Mouse (Mus musculus) intestine, embryonic 14.5 days (tissue): ENCODE measurements around the gene Rab40b. TPM values are rescaled to one million over a fixed set of nuclear protein-coding genes. Genes with fewer than 3 reads are reported as not detected.
"Not testable (repeated sequence)": the region's sequence is repeated elsewhere in the genome, so short reads cannot be mapped to it uniquely, and the experiment has no call there.

ENCODE experiments used
- ATAC-seq: fragments of 200-750 bp; cut with Nextera tagmentation; replicated peaks from 2 replicates; pipeline ENCODE4 v1.8.0; 2017; ENCODE audit warnings: low read depth, moderate number of reproducible peaks, moderate TSS enrichment, moderate library complexity; ENCODE audit not compliant: low FRiP score, low TSS enrichment
- DNase-seq: peaks from one replicate; pipeline ENCODE4 v3.0.0-alpha.2; 2018; ENCODE audit warnings: low spot score
- H3K27ac ChIP-seq: fragments of 300-500 bp; sonication (generic); 2 replicates; pipeline ENCODE4 v1.5.1; 2014; ENCODE audit warnings: low read depth, mild to moderate bottlenecking, control low read depth
- H3K27me3 ChIP-seq: fragments of 300-500 bp; sonication (generic); replicated peaks from 2 replicates; pipeline ENCODE4 v1.6.1; 2014; ENCODE audit warnings: low read length, control low read depth; ENCODE audit not compliant: control insufficient read depth, insufficient read depth
- H3K36me3 ChIP-seq: fragments of 300-500 bp; sonication (generic); 2 replicates; pipeline ENCODE4 v1.6.1; 2014; ENCODE audit warnings: low read length, control low read depth; ENCODE audit not compliant: control insufficient read depth, insufficient read depth
- H3K4me1 ChIP-seq: fragments of 300-500 bp; sonication (generic); replicated peaks from 2 replicates; pipeline ENCODE4 v1.6.1; 2014; ENCODE audit warnings: low read length, control low read depth, mixed read lengths; ENCODE audit not compliant: control insufficient read depth, insufficient read depth
- H3K4me2 ChIP-seq: fragments of 300-500 bp; sonication (generic); 2 replicates; pipeline ENCODE4 v1.6.1; 2014; ENCODE audit warnings: low read length
- H3K4me3 ChIP-seq: fragments of 300-500 bp; sonication (generic); 2 replicates; pipeline ENCODE4 v1.5.1; 2014; ENCODE audit warnings: low read depth, low read length, control low read depth, mixed read lengths
- H3K9ac ChIP-seq: fragments of 300-500 bp; sonication (generic); 2 replicates; pipeline ENCODE4 v1.6.1; 2014; ENCODE audit warnings: mild to moderate bottlenecking, low read length
- H3K9me3 ChIP-seq: fragments of 300-500 bp; sonication (generic); 2 replicates; pipeline ENCODE4 v1.6.1; 2016; ENCODE audit warnings: low read length, control low read depth; ENCODE audit not compliant: control insufficient read depth
- WGBS: fragments of 180-500 bp; shearing (Covaris S2); extraction: QIAGEN DNeasy Blood & Tissue Kit; methylation state at CpG from one replicate; pipeline ENCODE4 v1.1.7; 2014; 5-methylcytosine and 5-hydroxymethylcytosine counted together
- microRNA-seq: library from miRNA; unstranded; fragments of <30 nt; microRNA quantifications from one replicate; pipeline ENCODE4, GENCODE M21; 2016
- polyA plus RNA-seq: library from polyadenylated mRNA; unstranded; fragments of >200 nt; fragmentation: Nextera tagmentation; extraction: Ambion mirVana; gene quantifications from 2 replicates; pipeline ENCODE4 v1.2.1, GENCODE M21; 2014

Rab40b gene
- polyA plus RNA-seq, 1 experiment from 2014 or later = 5.4 TPM

- Histone ChIP-seq H3K9ac (no peak overlapping the region), H3K4me2 (no peak overlapping the region), H3K4me1 (no peaks in the 10 kb centered on the region), H3K9me3 (no peaks in the 10 kb centered on the region), H3K27ac (no peak overlapping the region), H3K36me3 (peaks cover 67% of the 10 kb centered on the region), H3K4me3 (no peak overlapping the region), H3K27me3 (no peaks in the 10 kb centered on the region)
- DNase-seq (no peak), ATAC-seq (no peak)
- WGBS = 98% methylated on average over 9 of the region's 9 CpGs
Observed at GRCm38 (mm10) chr11:121328206-121328605, 59.8 kb downstream of the Rab40b start.

GRCm38 (mm10) chr11:121326681-121327080, 61.4 kb downstream of the Rab40b start:
- no peak overlapping the region for H3K27ac ChIP-seq

GRCm38 (mm10) chr11:121326034-121326433, 62.0 kb downstream of the Rab40b start:
- H3K27ac ChIP-seq = no peak overlapping the region
- ATAC-seq = no peak
- H3K4me3 ChIP-seq = no peak overlapping the region
- no peak for DNase-seq
- H3K36me3 ChIP-seq = peaks cover 46% of the 10 kb centered on the region
- no peaks in the 10 kb centered on the region for H3K9me3 ChIP-seq
- no peaks in the 10 kb centered on the region for H3K27me3 ChIP-seq
- no peak overlapping the region for H3K4me2 ChIP-seq
- WGBS = 58% methylated on average over 1 of the region's 1 CpGs
- H3K4me1 ChIP-seq = no peaks in the 10 kb centered on the region
- no peak overlapping the region for H3K9ac ChIP-seq

More at GRCm38 (mm10) chr11:121326681-121327080, 61.4 kb downstream of the Rab40b start:
- H3K9me3 ChIP-seq = no peaks in the 10 kb centered on the region
- ATAC-seq (no peak), DNase-seq (no peak)
- H3K9ac ChIP-seq = no peak overlapping the region
- 98% methylated on average over 5 of the region's 5 CpGs for WGBS
- H3K4me1 ChIP-seq = no peaks in the 10 kb centered on the region
- H3K4me3 ChIP-seq = no peak overlapping the region
- peaks cover 52% of the 10 kb centered on the region for H3K36me3 ChIP-seq
- H3K27me3 ChIP-seq = no peaks in the 10 kb centered on the region
- H3K4me2 ChIP-seq = no peak overlapping the region

GRCm38 (mm10) chr11:121307712-121308111, 80.3 kb downstream of the Rab40b start:
- H3K9ac ChIP-seq, H3K4me3 ChIP-seq, H3K9me3 ChIP-seq, H3K4me1 ChIP-seq, ATAC-seq, H3K27ac ChIP-seq, DNase-seq, H3K4me2 ChIP-seq, H3K27me3 ChIP-seq: not testable (repeated sequence)
- WGBS = 81% methylated on average over 6 of the region's 6 CpGs
- H3K36me3 ChIP-seq = peaks cover 71% of the 10 kb centered on the region

GRCm38 (mm10) chr11:121306608-121307007, 81.4 kb downstream of the Rab40b start:
- no peak overlapping the region for H3K27ac ChIP-seq
- DNase-seq (no peak), ATAC-seq (no peak)
- 94% methylated on average over 8 of the region's 8 CpGs for WGBS
- no peak overlapping the region for H3K9ac ChIP-seq
- H3K4me2 ChIP-seq = no peak overlapping the region
- no peaks in the 10 kb centered on the region for H3K4me1 ChIP-seq
- H3K27me3 ChIP-seq = no peaks in the 10 kb centered on the region
- H3K36me3 ChIP-seq = peaks cover 82% of the 10 kb centered on the region
- 0 out of 2 replicates have a peak, but pooled peaks cover 5% of the 10 kb centered on the region for H3K9me3 ChIP-seq
- no peak overlapping the region for H3K4me3 ChIP-seq

Small RNA genes within 50 kb of the gene (microRNA-seq; reads per million reads assigned to microRNA genes)
- 0.68 reads per million for gene Mir7236

Other genes starting within 250 kb of the Rab40b start
- not detected in 2 replicates for gene Tex19.1, start 242.1 kb downstream of the Rab40b start, polyA plus RNA-seq
- not detected in 2 replicates for gene Uts2r, start 228.0 kb downstream of the Rab40b start, polyA plus RNA-seq
- 10.4 and 11.8 TPM in 2 replicates for gene Hexdc, start 183.8 kb downstream of the Rab40b start, polyA plus RNA-seq
- 32.3 and 32.9 TPM in 2 replicates for gene Ogfod3, start 183.5 kb downstream of the Rab40b start, polyA plus RNA-seq
- gene Cybc1, start 158.9 kb downstream of the Rab40b start, polyA plus RNA-seq = 38.1 and 38.2 TPM in 2 replicates
- 41.1 and 45.2 TPM in 2 replicates for gene Narf, start 151.0 kb downstream of the Rab40b start, polyA plus RNA-seq
- gene Foxk2, start 128.3 kb downstream of the Rab40b start, polyA plus RNA-seq = 10.7 and 10.8 TPM in 2 replicates
- gene Wdr45b, start 33.8 kb downstream of the Rab40b start, polyA plus RNA-seq = 101 and 105 TPM in 2 replicates
- gene Fn3krp, start 33.1 kb upstream of the Rab40b start, polyA plus RNA-seq = 4.5 and 5.3 TPM in 2 replicates
- gene Fn3k, start 46.7 kb upstream of the Rab40b start, polyA plus RNA-seq = 0.70 and 0.96 TPM in 2 replicates
- 36.7 and 41.7 TPM in 2 replicates for gene Tbcd, start 63.7 kb upstream of the Rab40b start, polyA plus RNA-seq
- gene Zfp750, start 131.1 kb upstream of the Rab40b start, polyA plus RNA-seq = 0.19 and 0.38 TPM in 2 replicates